Mouse (Mus musculus) limb, embryonic 11.5 days (tissue): Measurements from ENCODE around the gene Mif. TPM values are rescaled to one million over a fixed set of nuclear protein-coding genes. Genes with fewer than 3 reads are reported as not detected.
A peak's percentile ranks its signal among the peaks of the same experiment; 100 is the strongest.

Experiments used
- ATAC-seq: fragments of 200-750 bp; cut with Nextera tagmentation; 2 replicates; pipeline ENCODE4 v1.8.0; 2017; ENCODE audit warnings: low read depth; ENCODE audit not compliant: insufficient number of reproducible peaks, low FRiP score, low TSS enrichment
- DNase-seq: peaks from one replicate; pipeline ENCODE4 v3.0.0-alpha.2; 2015; ENCODE audit warnings: low spot score
- H3K27ac ChIP-seq: fragments of 300-500 bp; sonication (generic); replicated peaks from 2 replicates; pipeline ENCODE4 v1.5.1; 2014; ENCODE audit warnings: low read depth, mild to moderate bottlenecking, low read length
- H3K27me3 ChIP-seq: fragments of 300-500 bp; sonication (generic); 2 replicates; pipeline ENCODE4 v1.6.1; 2014; ENCODE audit warnings: mild to moderate bottlenecking, low read length, mixed read lengths; ENCODE audit not compliant: control insufficient read depth, insufficient read depth
- H3K36me3 ChIP-seq: fragments of 300-500 bp; sonication (generic); 2 replicates; pipeline ENCODE4 v1.6.1; 2014; ENCODE audit warnings: mild to moderate bottlenecking, low read length, moderate library complexity, mixed read lengths; ENCODE audit not compliant: control insufficient read depth, insufficient read depth
- H3K4me1 ChIP-seq: fragments of 300-500 bp; sonication (generic); 2 replicates; pipeline ENCODE4 v1.6.1; 2014; ENCODE audit warnings: low read length, mixed read lengths; ENCODE audit not compliant: control insufficient read depth, insufficient read depth
- H3K4me2 ChIP-seq: fragments of 300-500 bp; sonication (generic); 2 replicates; pipeline ENCODE4 v1.6.1; 2014; ENCODE audit warnings: low read depth, mild to moderate bottlenecking, moderate library complexity; ENCODE audit not compliant: severe bottlenecking
- H3K4me3 ChIP-seq: fragments of 300-500 bp; sonication (generic); 2 replicates; pipeline ENCODE4 v1.5.1; 2014; ENCODE audit warnings: low read depth, low read length
- H3K9ac ChIP-seq: fragments of 300-500 bp; sonication (generic); 2 replicates; pipeline ENCODE4 v1.6.1; 2014; ENCODE audit warnings: mild to moderate bottlenecking, low read length
- H3K9me3 ChIP-seq: fragments of 300-500 bp; sonication (generic); 2 replicates; pipeline ENCODE4 v1.6.1; 2016; ENCODE audit warnings: low read length; ENCODE audit not compliant: control insufficient read depth
- WGBS: fragments of 180-500 bp; shearing (Covaris S2); extraction: QIAGEN DNeasy Blood & Tissue Kit; methylation state at CpG from one replicate; pipeline ENCODE4 v1.1.7; 2014; 5-methylcytosine and 5-hydroxymethylcytosine counted together
- polyA plus RNA-seq: library from polyadenylated mRNA; unstranded; fragments of >200 nt; fragmentation: Nextera tagmentation; extraction: Ambion mirVana; gene quantifications from 2 replicates; pipeline ENCODE4 v1.2.1, GENCODE M21; 2014

The Mif gene
- polyA plus RNA-seq, 1 experiment from 2014 or later: 2,699 TPM

GRCm38 (mm10) chr10:75881578-75882432 lies 21.8 kb upstream of the Mif start:
- no peak for DNase-seq
- Histone ChIP-seq H3K4me1 (peaks cover 14% of the 10 kb centered on the region), H3K27me3 (no peaks in the 10 kb centered on the region), H3K4me2 (0 out of 2 replicates have a peak overlapping the region, but pooled peaks have one; percentile 22), H3K4me3 (no peak overlapping the region), H3K36me3 (no peaks in the 10 kb centered on the region), H3K9ac (no peak overlapping the region), H3K27ac (peak overlapping the region; percentile 70), H3K9me3 (no peaks in the 10 kb centered on the region)
- ATAC-seq: no peak; the same call in 1 of the 2 replicates
- 16% methylated on average over 20 of the region's 20 CpGs for WGBS

GRCm38 (mm10) chr10:75880771-75881577 lies 20.9 kb upstream of the Mif start:
- H3K9me3 ChIP-seq: no peaks in the 10 kb centered on the region
- H3K27ac ChIP-seq: peak overlapping the region; percentile 70
- ATAC-seq (0 out of 2 replicates have a peak, but pooled peaks have one; percentile 19), DNase-seq (peak; percentile 34)
- H3K9ac ChIP-seq: 0 out of 2 replicates have a peak overlapping the region, but pooled peaks have one; percentile 22
- peaks cover 14% of the 10 kb centered on the region for H3K4me1 ChIP-seq
- H3K4me2 ChIP-seq: no peak overlapping the region
- no peak overlapping the region for H3K4me3 ChIP-seq
- no peaks in the 10 kb centered on the region for H3K36me3 ChIP-seq
- no peaks in the 10 kb centered on the region for H3K27me3 ChIP-seq
- WGBS: 62% methylated on average over 6 of the region's 6 CpGs

- Histone ChIP-seq H3K9me3 (no peaks in the 10 kb centered on the region), H3K27me3 (no peaks in the 10 kb centered on the region), H3K4me2 (no peak overlapping the region), H3K4me3 (no peak overlapping the region), H3K4me1 (peaks cover 14% of the 10 kb centered on the region), H3K27ac (no peak overlapping the region; the same call in 1 of the 2 replicates), H3K36me3 (no peaks in the 10 kb centered on the region), H3K9ac (no peak overlapping the region)
- DNase-seq (no peak), ATAC-seq (no peak)
- WGBS: 90% methylated on average over 10 of the region's 10 CpGs
These were observed 20.3 kb upstream of the Mif start for GRCm38 (mm10) chr10:75880351-75880750.

DNA sequence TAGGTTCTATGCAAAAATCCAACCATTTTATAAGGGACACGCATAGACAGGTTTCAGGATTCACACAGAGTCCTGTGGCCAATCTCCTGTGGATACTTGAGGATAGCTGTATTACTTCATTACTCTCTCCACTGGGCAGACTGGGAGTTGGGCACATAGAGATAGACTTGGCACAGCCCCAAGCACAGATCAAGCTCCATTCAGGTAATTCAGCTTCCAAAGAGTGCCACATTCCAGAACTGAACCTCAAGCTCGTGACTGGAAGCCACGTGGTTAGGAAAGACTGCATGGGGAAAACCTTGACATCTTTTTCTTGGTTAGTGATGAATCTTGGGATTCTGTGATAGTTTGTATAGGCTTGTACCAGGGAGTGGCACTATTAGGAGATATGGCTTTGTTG lies 18.8 kb upstream of the Mif start:
- no peaks in the 10 kb centered on the region for H3K27me3 ChIP-seq
- DNase-seq (no peak), ATAC-seq (no peak)
- H3K36me3 ChIP-seq: no peaks in the 10 kb centered on the region
- no peak overlapping the region for H3K4me2 ChIP-seq
- no peak overlapping the region for H3K27ac ChIP-seq
- H3K9ac ChIP-seq: no peak overlapping the region
- no peaks in the 10 kb centered on the region for H3K9me3 ChIP-seq
- WGBS: 87% methylated on average over 3 of the region's 3 CpGs
- peaks cover 14% of the 10 kb centered on the region for H3K4me1 ChIP-seq
- no peak overlapping the region for H3K4me3 ChIP-seq

- peak overlapping the region; percentile 8 for H3K9ac ChIP-seq
- H3K4me3 ChIP-seq: no peak overlapping the region
- ATAC-seq: no peak
- no peaks in the 10 kb centered on the region for H3K27me3 ChIP-seq
- DNase-seq: no peak
- H3K4me1 ChIP-seq: peaks cover 7% of the 10 kb centered on the region
- H3K9me3 ChIP-seq: no peaks in the 10 kb centered on the region
- no peaks in the 10 kb centered on the region for H3K36me3 ChIP-seq
- H3K4me2 ChIP-seq: peak overlapping the region; percentile 33
- H3K27ac ChIP-seq: no peak overlapping the region
- 56% methylated on average over 10 of the region's 10 CpGs for WGBS
These were observed 13.6 kb upstream of the Mif start for GRCm38 (mm10) chr10:75873543-75874170.

DNA sequence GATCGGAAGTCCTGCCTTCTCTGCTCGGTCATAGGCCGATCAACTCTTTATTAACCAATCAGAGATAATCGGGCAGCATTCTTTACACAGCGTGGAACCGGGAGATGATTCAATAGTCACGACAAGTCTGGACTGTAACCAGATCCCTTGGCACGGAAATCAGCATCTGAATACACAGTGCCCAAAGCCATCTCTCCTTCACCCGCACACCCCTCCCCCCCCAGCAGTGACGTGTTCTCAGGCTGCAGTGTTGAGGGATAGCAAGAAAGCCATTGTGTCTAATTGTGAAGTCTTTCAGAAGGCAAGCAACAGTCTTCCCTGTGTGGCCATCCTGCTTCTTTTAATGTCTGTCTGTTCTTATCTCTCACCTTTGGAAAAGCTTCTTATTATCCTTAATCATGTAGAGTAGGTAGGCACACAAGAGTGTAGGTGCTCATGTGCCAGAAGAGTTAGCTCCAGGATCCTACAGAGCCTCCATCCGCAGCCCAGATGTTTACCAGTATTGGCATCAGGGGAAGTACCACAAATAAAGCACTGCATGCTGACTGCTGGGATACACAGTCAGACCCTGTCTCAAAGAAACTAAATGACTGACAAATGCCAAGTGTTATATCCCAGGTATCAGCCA lies 13.0 kb upstream of the Mif start:
- Histone ChIP-seq H3K9ac (peak overlapping the region; percentile 8), H3K36me3 (no peaks in the 10 kb centered on the region), H3K4me1 (peaks cover 7% of the 10 kb centered on the region), H3K27me3 (no peaks in the 10 kb centered on the region), H3K4me2 (peak overlapping the region; percentile 33), H3K27ac (no peak overlapping the region), H3K4me3 (peak overlapping the region; percentile 14), H3K9me3 (no peaks in the 10 kb centered on the region)
- WGBS: 5% methylated on average over 11 of the region's 11 CpGs
- peak; percentile 96 for ATAC-seq
- DNase-seq: peak; percentile 65

DNA sequence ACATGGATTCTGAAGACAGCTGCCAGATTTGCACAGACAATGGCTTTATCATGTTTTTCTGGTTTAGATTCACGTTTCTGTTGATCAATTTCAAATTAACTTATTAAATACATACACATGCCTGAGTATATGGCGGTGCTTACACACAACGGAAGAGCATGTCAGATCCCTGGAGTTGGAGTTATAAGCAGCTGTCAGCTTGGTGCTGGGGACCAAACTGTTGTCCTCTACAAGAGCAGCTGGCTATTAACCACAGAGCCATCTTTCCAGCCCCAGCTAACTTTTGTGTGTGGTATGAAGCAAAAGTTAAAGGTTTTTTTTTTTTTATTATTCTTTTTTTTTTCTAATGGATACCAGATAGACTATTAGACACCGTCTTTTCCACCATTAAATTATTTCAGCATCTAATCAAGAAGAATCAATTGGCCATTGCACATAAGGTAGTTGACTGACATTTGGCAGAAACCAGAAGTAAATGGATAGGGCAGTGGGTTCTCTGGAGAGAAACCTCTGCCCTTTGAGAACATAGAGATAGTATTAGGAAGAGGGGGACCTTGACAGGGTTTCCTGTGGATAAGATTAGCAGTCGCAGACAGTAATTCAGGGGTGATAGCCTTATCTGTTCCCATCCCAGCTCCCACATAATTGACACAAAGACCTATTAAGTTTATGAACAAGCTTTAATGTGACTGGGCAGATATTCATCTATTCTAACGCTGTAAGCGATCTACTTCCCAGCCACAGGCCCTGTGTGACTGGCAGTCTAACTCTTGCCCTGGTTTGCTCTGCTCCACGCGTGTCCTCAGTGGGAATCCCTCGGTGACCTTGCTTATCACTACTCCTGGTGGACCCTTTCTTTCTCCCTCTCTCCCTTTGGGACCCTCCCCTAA lies 12.2 kb upstream of the Mif start:
- no peak for ATAC-seq
- H3K4me3 ChIP-seq: peak overlapping the region; percentile 14
- peaks cover 7% of the 10 kb centered on the region for H3K4me1 ChIP-seq
- H3K27ac ChIP-seq: no peak overlapping the region
- no peak for DNase-seq
- no peaks in the 10 kb centered on the region for H3K27me3 ChIP-seq
- WGBS: 43% methylated on average over 10 of the region's 10 CpGs
- H3K4me2 ChIP-seq: peak overlapping the region; percentile 33; the same call in 1 of the 2 replicates
- no peaks in the 10 kb centered on the region for H3K9me3 ChIP-seq
- no peak overlapping the region for H3K9ac ChIP-seq
- no peaks in the 10 kb centered on the region for H3K36me3 ChIP-seq
